Mouse (Mus musculus) embryo, embryonic 9.5 days (tissue): ENCODE results near the gene Dennd2a.

Source experiments
- DNase-seq: peaks from one replicate; pipeline ENCODE4 v3.0.0-alpha.2; 2017; ENCODE audit errors: extremely low spot score

The Dennd2a gene

GRCm38 (mm10) chr6:39556900-39557659, 587 bp downstream of the Dennd2a start:
- DNase-seq = peak; percentile 74

- no peak for DNase-seq
These were observed 2.1 kb downstream of the Dennd2a start for GRCm38 (mm10) chr6:39555648-39555945.

GRCm38 (mm10) chr6:39554888-39555647, 2.6 kb downstream of the Dennd2a start:
- no peak for DNase-seq

DNA sequence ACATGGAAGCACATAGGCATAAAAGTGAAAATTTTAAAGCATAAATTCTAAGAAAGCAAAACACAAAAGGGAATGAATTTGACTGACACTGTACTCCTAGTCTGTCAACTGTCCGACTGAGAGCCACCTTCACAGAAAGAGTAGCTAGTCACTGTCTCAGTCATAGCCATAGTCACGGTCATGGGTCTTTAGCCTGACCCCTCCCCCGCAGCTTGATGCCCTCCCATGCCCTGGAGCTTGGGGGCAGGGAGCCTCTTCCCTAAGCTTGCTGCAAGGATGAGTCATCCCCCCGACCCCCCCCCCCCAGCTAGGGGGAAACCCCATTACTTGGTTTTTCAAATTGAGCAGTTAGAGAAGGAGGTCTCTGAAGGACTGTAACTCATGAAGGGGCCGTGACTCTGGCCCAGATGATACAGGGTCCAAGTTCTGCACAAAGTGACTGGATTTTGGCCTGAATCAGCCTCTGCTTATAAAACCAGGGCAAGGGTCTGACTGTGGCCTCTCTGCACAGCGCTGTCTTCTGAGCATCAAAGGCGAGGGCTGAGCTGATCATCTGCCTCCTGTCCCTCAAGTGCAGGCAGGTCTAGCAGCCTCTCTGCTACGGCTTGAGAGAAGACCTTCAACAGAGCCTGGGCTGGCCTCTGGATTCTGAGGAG, 5.6 kb downstream of the Dennd2a start:
- no peak for DNase-seq

DNA sequence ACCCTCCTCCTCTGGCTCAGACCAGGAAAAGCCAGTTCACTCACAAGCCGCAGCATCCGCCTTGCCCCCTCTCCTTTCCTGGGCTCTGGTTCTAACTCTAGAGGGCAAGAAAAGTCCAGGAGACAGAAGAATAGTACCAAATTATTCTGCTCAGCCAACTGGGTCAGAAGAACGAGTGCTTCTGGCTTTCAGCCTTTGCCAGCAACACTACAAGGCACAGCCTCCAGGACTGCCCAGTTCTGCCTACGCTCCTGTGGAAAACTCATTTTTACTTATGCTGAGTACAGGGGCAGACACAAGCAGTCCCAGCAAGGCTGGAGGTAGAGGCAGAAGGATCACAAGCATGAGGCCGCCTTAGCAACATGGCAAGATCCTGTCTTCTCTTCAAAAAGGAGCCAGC, 9.6 kb downstream of the Dennd2a start:
- no peak for DNase-seq

DNA sequence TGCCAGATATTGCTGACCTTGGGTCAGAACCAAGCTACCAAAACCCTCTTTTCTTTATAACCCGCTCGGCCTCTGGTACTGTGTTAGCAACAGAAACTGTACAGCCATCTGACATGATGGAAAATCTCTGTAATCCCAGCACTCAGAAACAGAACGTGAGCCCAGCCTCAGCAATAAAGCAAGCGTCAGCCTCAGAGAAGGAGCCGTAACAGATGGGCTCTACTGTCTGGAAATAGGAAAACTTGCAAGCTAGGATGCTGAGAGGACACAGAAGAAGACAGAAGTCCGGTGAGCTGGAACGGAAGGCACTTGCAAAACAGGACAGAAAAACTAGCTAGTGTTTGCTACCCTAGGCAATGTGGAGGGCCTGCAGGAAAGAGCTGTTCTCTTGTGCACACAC, 12.2 kb downstream of the Dennd2a start:
- no peak for DNase-seq

GRCm38 (mm10) chr6:39543769-39544420, 13.8 kb downstream of the Dennd2a start:
- DNase-seq = no peak

- DNase-seq = peak; percentile 66
These were observed 14.8 kb downstream of the Dennd2a start for GRCm38 (mm10) chr6:39542631-39543597.

DNA sequence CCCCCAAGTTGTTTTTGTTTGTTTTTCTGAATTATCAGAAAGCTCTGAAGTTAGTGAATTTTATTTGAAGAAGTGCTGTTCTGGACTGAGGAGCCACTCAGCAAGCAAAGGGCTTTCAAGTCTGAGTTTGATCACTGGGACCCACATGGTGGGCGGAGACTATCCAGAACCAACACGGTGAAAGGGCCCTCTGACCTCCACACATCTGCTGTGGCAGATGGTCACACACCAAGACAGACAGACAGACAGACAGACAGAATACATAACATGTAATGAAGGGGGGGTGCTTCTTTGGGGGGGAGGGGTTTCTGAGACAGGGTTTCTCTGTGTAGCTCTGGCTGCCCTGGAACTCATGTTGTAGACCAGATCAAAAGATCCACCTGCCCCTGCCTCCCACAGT, 17.1 kb downstream of the Dennd2a start:
- DNase-seq = no peak

DNA sequence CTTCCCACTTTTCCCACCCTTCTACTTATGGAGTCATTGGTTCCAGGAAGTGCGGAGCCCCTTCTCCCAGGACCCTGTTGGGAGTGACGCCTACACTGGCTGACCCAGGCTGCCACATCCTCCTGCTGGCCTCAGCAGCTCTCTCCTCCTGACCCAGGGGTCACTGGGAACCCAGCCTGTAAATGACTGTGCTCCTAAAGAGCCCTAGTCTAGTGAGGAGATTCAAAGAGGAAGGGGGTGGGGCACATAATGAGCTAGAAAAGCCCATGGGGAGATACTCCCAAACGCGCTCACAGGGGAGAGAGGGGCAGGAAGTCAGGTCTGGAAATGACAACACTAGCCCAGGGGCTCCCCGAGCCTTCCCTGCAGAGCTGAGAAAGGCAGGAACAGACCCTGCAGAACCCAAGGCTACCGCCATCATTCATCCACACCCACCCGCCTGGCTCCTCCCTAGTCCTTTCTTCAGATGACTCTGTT, 17.9 kb downstream of the Dennd2a start:
- peak; percentile 72 for DNase-seq

GRCm38 (mm10) chr6:39538227-39538626, 19.4 kb downstream of the Dennd2a start:
- no peak for DNase-seq

GRCm38 (mm10) chr6:39537276-39537675, 20.4 kb downstream of the Dennd2a start:
- no peak for DNase-seq

GRCm38 (mm10) chr6:39536621-39537020, 21.0 kb downstream of the Dennd2a start:
- no peak for DNase-seq

DNA sequence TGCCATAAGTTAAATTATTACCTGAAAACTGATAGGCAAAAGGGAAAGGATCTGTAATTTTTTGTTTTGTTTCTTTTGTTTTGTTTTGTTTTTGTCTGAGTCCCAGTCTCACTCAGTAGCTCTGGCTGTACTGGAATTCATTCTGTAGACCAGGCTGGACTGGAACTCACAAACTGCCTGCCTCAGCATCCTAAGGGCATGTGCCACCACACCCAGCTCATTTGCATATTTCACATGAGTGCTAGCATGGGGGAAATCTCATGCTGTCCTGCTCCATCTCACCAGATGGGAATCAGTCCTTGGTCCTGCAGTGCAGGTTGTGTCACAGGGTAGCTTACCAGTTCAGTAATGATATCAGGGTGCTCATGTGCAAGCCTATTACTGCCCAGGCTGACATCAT, 22.7 kb downstream of the Dennd2a start:
- no peak for DNase-seq

GRCm38 (mm10) chr6:39528671-39529535, 28.8 kb downstream of the Dennd2a start:
- no peak for DNase-seq

DNA sequence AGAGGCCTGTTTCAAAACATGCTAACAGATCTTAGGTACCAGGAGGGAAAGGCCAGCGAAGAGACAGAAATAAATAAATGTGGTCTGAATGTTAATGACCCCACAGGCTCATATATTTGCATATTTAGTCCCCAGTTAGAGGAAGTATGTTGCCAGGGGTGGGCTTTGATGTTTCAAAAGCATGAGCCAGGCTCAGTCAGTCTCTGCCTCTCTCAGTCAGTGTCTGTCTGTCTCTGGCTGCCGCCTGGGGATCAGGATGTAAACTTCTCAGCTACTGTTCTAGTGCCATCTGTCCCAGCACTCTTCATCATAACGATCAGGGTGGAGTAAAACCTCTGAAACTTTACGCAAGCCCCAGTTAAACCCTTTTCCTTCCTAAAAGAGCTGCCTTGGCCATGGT, 29.9 kb downstream of the Dennd2a start:
- no peak for DNase-seq

DNA sequence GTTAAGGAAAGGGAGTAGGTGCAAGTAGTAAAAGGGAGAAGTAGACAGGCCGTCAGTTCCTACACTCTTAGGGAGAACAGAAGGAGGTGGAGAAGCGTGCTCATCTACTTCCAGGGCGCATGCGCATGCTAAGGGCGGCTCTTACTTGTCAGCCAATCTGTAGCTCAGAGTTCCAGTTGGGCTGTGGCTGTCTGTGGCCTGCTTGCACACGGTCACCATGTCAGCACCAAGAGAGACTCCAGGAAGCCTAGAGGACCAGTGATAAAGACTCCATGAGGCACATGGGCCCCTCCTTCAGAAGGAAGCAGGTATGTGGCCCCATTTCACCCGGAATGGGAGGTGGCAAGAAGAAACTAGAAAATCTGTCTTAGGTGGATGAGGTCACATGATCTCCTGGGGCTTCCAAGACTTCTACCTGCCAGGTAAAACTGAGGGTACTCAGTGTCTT, 30.3 kb downstream of the Dennd2a start:
- DNase-seq = no peak

GRCm38 (mm10) chr6:39526797-39527196, 30.9 kb downstream of the Dennd2a start:
- DNase-seq = no peak

- no peak for DNase-seq
These were observed 34.5 kb downstream of the Dennd2a start for GRCm38 (mm10) chr6:39523161-39523560.

GRCm38 (mm10) chr6:39522425-39522824, 35.2 kb downstream of the Dennd2a start:
- DNase-seq = no peak
